Mouse (Mus musculus): Measurements from ENCODE around the gene Rita1. TPM values are rescaled to one million over a fixed set of nuclear protein-coding genes. Genes with fewer than 3 reads are reported as not detected.

Gene Rita1
- polyA plus RNA-seq, 1 experiment: 13.0 TPM

- peak within 1 kb of the TSS; percentile 90 for H3K4me3 ChIP-seq (ENCODE audit: low read depth, low read length)
- H3K9me3 ChIP-seq (replicated peaks; ENCODE audit: control insufficient read depth, insufficient read depth, low read length, poor library complexity, severe bottlenecking): no peaks in the 10 kb centered on the region
- H3K27me3 ChIP-seq (ENCODE audit: control insufficient read depth, insufficient read depth, low read length, poor library complexity, severe bottlenecking): no peaks in the 10 kb centered on the region
- H3K27ac ChIP-seq (ENCODE audit: insufficient read depth, low read length): no peak within 1 kb of the TSS
- peak within 1 kb of the TSS; percentile 81 for H3K9ac ChIP-seq (ENCODE audit: low read depth, poor library complexity, severe bottlenecking)
- H3K36me3 ChIP-seq (ENCODE audit: control insufficient read depth, insufficient read depth, low read length, poor library complexity, severe bottlenecking): no peaks in the 10 kb centered on the region
- H3K4me1 ChIP-seq (ENCODE audit: control insufficient read depth, insufficient read depth, low read length): no peaks in the 10 kb centered on the region
- TF ChIP-seq POLR2A (IDR thresholded peaks at IDR 0.05; ENCODE audit: insufficient read depth, low read length) (peak; percentile 95), EP300 (IDR thresholded peaks at IDR 0.05; ENCODE audit: insufficient read depth, low read depth, low read length) (no peak), CTCF (IDR thresholded peaks at IDR 0.05; ENCODE audit: low read depth, low read length) (no peak)
These were observed 23.8 kb downstream of the Rita1 start, which contains the start of the genes Tpcn1 and Iqcd for GRCm38 (mm10) chr5:120588569-120589094. Tpcn1 (minus strand) TSS chr5:120588673. Iqcd (plus strand) TSS chr5:120589016.

GRCm38 (mm10) chr5:120587940-120588568, 24.3 kb downstream of the Rita1 start:
- Histone ChIP-seq H3K4me3 (ENCODE audit: low read depth, low read length) (peak overlapping the region; percentile 90), H3K9me3 (replicated peaks; ENCODE audit: control insufficient read depth, insufficient read depth, low read length, poor library complexity, severe bottlenecking) (no peaks in the 10 kb centered on the region), H3K36me3 (ENCODE audit: control insufficient read depth, insufficient read depth, low read length, poor library complexity, severe bottlenecking) (no peaks in the 10 kb centered on the region), H3K27ac (ENCODE audit: insufficient read depth, low read length) (no peak overlapping the region), H3K27me3 (ENCODE audit: control insufficient read depth, insufficient read depth, low read length, poor library complexity, severe bottlenecking) (no peaks in the 10 kb centered on the region), H3K9ac (ENCODE audit: low read depth, poor library complexity, severe bottlenecking) (peak overlapping the region; percentile 81), H3K4me1 (ENCODE audit: control insufficient read depth, insufficient read depth, low read length) (no peaks in the 10 kb centered on the region)
- no peak for TF ChIP-seq CTCF (IDR thresholded peaks at IDR 0.05; ENCODE audit: low read depth, low read length)
- no peak for TF ChIP-seq EP300 (IDR thresholded peaks at IDR 0.05; ENCODE audit: insufficient read depth, low read depth, low read length)
- no peak for TF ChIP-seq POLR2A (IDR thresholded peaks at IDR 0.05; ENCODE audit: insufficient read depth, low read length)

- H3K9ac ChIP-seq (ENCODE audit: low read depth, poor library complexity, severe bottlenecking): peak overlapping the region; percentile 81
- H3K9me3 ChIP-seq (replicated peaks; ENCODE audit: control insufficient read depth, insufficient read depth, low read length, poor library complexity, severe bottlenecking): no peaks in the 10 kb centered on the region
- H3K27ac ChIP-seq (ENCODE audit: insufficient read depth, low read length): no peak overlapping the region
- no peak overlapping the region for H3K4me3 ChIP-seq (ENCODE audit: low read depth, low read length)
- H3K27me3 ChIP-seq (ENCODE audit: control insufficient read depth, insufficient read depth, low read length, poor library complexity, severe bottlenecking): no peaks in the 10 kb centered on the region
- no peaks in the 10 kb centered on the region for H3K4me1 ChIP-seq (ENCODE audit: control insufficient read depth, insufficient read depth, low read length)
- H3K36me3 ChIP-seq (ENCODE audit: control insufficient read depth, insufficient read depth, low read length, poor library complexity, severe bottlenecking): no peaks in the 10 kb centered on the region
- no peak for TF ChIP-seq CTCF (IDR thresholded peaks at IDR 0.05; ENCODE audit: low read depth, low read length)
- no peak for TF ChIP-seq EP300 (IDR thresholded peaks at IDR 0.05; ENCODE audit: insufficient read depth, low read depth, low read length)
- no peak for TF ChIP-seq POLR2A (IDR thresholded peaks at IDR 0.05; ENCODE audit: insufficient read depth, low read length)
These were observed 24.8 kb downstream of the Rita1 start for GRCm38 (mm10) chr5:120587616-120587926.

- H3K9ac ChIP-seq (ENCODE audit: low read depth, poor library complexity, severe bottlenecking): no peak overlapping the region
These were observed 25.4 kb downstream of the Rita1 start for GRCm38 (mm10) chr5:120586741-120587615.

GRCm38 (mm10) chr5:120584968-120585367, 27.4 kb downstream of the Rita1 start:
- H3K4me3 ChIP-seq (ENCODE audit: low read depth, low read length): no peak overlapping the region
- H3K4me1 ChIP-seq (ENCODE audit: control insufficient read depth, insufficient read depth, low read length): peaks cover 3% of the 10 kb centered on the region
- H3K9me3 ChIP-seq (replicated peaks; ENCODE audit: control insufficient read depth, insufficient read depth, low read length, poor library complexity, severe bottlenecking): no peaks in the 10 kb centered on the region
- H3K27me3 ChIP-seq (ENCODE audit: control insufficient read depth, insufficient read depth, low read length, poor library complexity, severe bottlenecking): no peaks in the 10 kb centered on the region
- no peak overlapping the region for H3K27ac ChIP-seq (ENCODE audit: insufficient read depth, low read length)
- no peaks in the 10 kb centered on the region for H3K36me3 ChIP-seq (ENCODE audit: control insufficient read depth, insufficient read depth, low read length, poor library complexity, severe bottlenecking)
- TF ChIP-seq CTCF (IDR thresholded peaks at IDR 0.05; ENCODE audit: low read depth, low read length): no peak
- TF ChIP-seq POLR2A (IDR thresholded peaks at IDR 0.05; ENCODE audit: insufficient read depth, low read length): no peak
- no peak for TF ChIP-seq EP300 (IDR thresholded peaks at IDR 0.05; ENCODE audit: insufficient read depth, low read depth, low read length)
- no peak overlapping the region for H3K9ac ChIP-seq (ENCODE audit: low read depth, poor library complexity, severe bottlenecking)

More at GRCm38 (mm10) chr5:120586741-120587615, 25.4 kb downstream of the Rita1 start:
- no peak for TF ChIP-seq EP300 (IDR thresholded peaks at IDR 0.05; ENCODE audit: insufficient read depth, low read depth, low read length)
- TF ChIP-seq POLR2A (IDR thresholded peaks at IDR 0.05; ENCODE audit: insufficient read depth, low read length): no peak
- no peak for TF ChIP-seq CTCF (IDR thresholded peaks at IDR 0.05; ENCODE audit: low read depth, low read length)
- H3K9me3 ChIP-seq (replicated peaks; ENCODE audit: control insufficient read depth, insufficient read depth, low read length, poor library complexity, severe bottlenecking): no peaks in the 10 kb centered on the region
- H3K4me1 ChIP-seq (ENCODE audit: control insufficient read depth, insufficient read depth, low read length): no peaks in the 10 kb centered on the region
- no peak overlapping the region for H3K4me3 ChIP-seq (ENCODE audit: low read depth, low read length)
- no peaks in the 10 kb centered on the region for H3K36me3 ChIP-seq (ENCODE audit: control insufficient read depth, insufficient read depth, low read length, poor library complexity, severe bottlenecking)
- H3K27ac ChIP-seq (ENCODE audit: insufficient read depth, low read length): no peak overlapping the region
- no peaks in the 10 kb centered on the region for H3K27me3 ChIP-seq (ENCODE audit: control insufficient read depth, insufficient read depth, low read length, poor library complexity, severe bottlenecking)
